Mouse (Mus musculus): ENCODE results near the gene Bbox1.

- TF ChIP-seq PAX5 (IDR thresholded peaks at IDR 0.05; ENCODE audit: low read length) (no peak), MAX (IDR thresholded peaks at IDR 0.05; ENCODE audit: low read length) (no peak), CHD2 (IDR thresholded peaks at IDR 0.05; ENCODE audit: low read length) (no peak), CTCF (conservative IDR thresholded peaks at IDR 0.05 in 1 of 2, IDR thresholded peaks at IDR 0.05 in 1 of 2; ENCODE audit: low read depth in 2 of 2, low read length in 2 of 2) (no peak), USF1 (IDR thresholded peaks at IDR 0.05; ENCODE audit: low read depth, low read length) (no peak), GABPA (IDR thresholded peaks at IDR 0.05; ENCODE audit: insufficient replicate concordance, low read depth, low read length) (no peak), BHLHE40 (IDR thresholded peaks at IDR 0.05; ENCODE audit: low read depth, low read length) (no peak), JUN (IDR thresholded peaks at IDR 0.05; ENCODE audit: insufficient read depth, low read depth, low read length) (no peak), E2F4 (IDR thresholded peaks at IDR 0.05; ENCODE audit: insufficient replicate concordance, low read depth, low read length) (no peak), MYC (IDR thresholded peaks at IDR 0.05; ENCODE audit: low read depth, low read length) (no peak), SIN3A (IDR thresholded peaks at IDR 0.05; ENCODE audit: low read length) (no peak), POLR2A (IDR thresholded peaks at IDR 0.05; ENCODE audit: low read depth, low read length) (no peak), NELFE (IDR thresholded peaks at IDR 0.05; ENCODE audit: low read depth, low read length) (no peak)
Observed at GRCm38 (mm10) chr2:110269281-110269680, 45.1 kb downstream of the Bbox1 start.
